Mouse (Mus musculus) lung, postnatal 0 days (tissue): ENCODE results near the gene Prrt3. TPM values are rescaled to one million over a fixed set of nuclear protein-coding genes. Genes with fewer than 3 reads are reported as not detected.

Source experiments
- ATAC-seq: fragments of 200-750 bp; cut with Nextera tagmentation; 2 replicates; pipeline ENCODE4 v1.8.0; 2017; ENCODE audit warnings: moderate library complexity
- DNase-seq: peaks from one replicate; pipeline ENCODE4 v3.0.0-alpha.2; 2016; ENCODE audit warnings: low spot score
- H3K27ac ChIP-seq: fragments of 300-500 bp; sonication (generic); 2 replicates; pipeline ENCODE4 v1.5.1; 2014; ENCODE audit warnings: antibody characterized with exemption, mild to moderate bottlenecking, low read length, mixed read lengths
- H3K27me3 ChIP-seq: fragments of 300-500 bp; sonication (generic); replicated peaks from 2 replicates; pipeline ENCODE4 v1.6.1; 2014; ENCODE audit warnings: low read length, mixed read lengths; ENCODE audit not compliant: insufficient read depth
- H3K36me3 ChIP-seq: fragments of 300-500 bp; sonication (generic); 2 replicates; pipeline ENCODE4 v1.6.1; 2014; ENCODE audit warnings: low read length, mixed read lengths; ENCODE audit not compliant: insufficient read depth
- H3K4me1 ChIP-seq: fragments of 300-500 bp; sonication (generic); 2 replicates; pipeline ENCODE4 v1.6.1; 2014; ENCODE audit warnings: antibody characterized with exemption, low read depth, low read length, mixed read lengths; ENCODE audit not compliant: insufficient read depth
- H3K4me2 ChIP-seq: fragments of 300-500 bp; sonication (generic); replicated peaks from 2 replicates; pipeline ENCODE4 v1.6.1; 2014; ENCODE audit warnings: low read depth, mild to moderate bottlenecking, low read length, moderate library complexity, mixed read lengths
- H3K4me3 ChIP-seq: fragments of 300-500 bp; sonication (generic); 2 replicates; pipeline ENCODE4 v1.5.1; 2014; ENCODE audit warnings: low read depth, low read length
- H3K9ac ChIP-seq: fragments of 300-500 bp; sonication (generic); replicated peaks from 2 replicates; pipeline ENCODE4 v1.6.1; 2014; ENCODE audit warnings: low read depth, mild to moderate bottlenecking
- H3K9me3 ChIP-seq: fragments of 300-500 bp; sonication (generic); 2 replicates; pipeline ENCODE4 v1.6.1; 2016; ENCODE audit warnings: low read length, mixed read lengths
- CTCF ChIP-seq: IDR thresholded peaks from 2 replicates; pipeline ENCODE4 v1.5.1; 2016; ENCODE audit warnings: antibody characterized with exemption, mild to moderate bottlenecking
- EP300 ChIP-seq: IDR thresholded peaks from 2 replicates; pipeline ENCODE4 v1.6.1; 2016; ENCODE audit warnings: antibody characterized with exemption, mild to moderate bottlenecking, control low read depth
- WGBS: fragments of 180-500 bp; shearing (Covaris S2); extraction: QIAGEN DNeasy Blood & Tissue Kit; methylation state at CpG from one replicate; pipeline ENCODE4 v1.1.7; 2014; 5-methylcytosine and 5-hydroxymethylcytosine counted together
- polyA plus RNA-seq: library from polyadenylated mRNA; unstranded; fragments of >200 nt; fragmentation: Nextera tagmentation; extraction: Ambion mirVana; gene quantifications from 2 replicates; pipeline ENCODE4 v1.2.1, GENCODE M21; 2015

The Prrt3 gene
- polyA plus RNA-seq, 1 experiment from 2014 or later = 0.30 TPM

GRCm38 (mm10) chr6:113523420-113523819 is 21.7 kb upstream of the Prrt3 start:
- Histone ChIP-seq H3K4me2 (no peak overlapping the region), H3K27ac (no peak overlapping the region), H3K4me3 (no peak overlapping the region), H3K9ac (no peak overlapping the region), H3K27me3 (no peaks in the 10 kb centered on the region), H3K4me1 (no peaks in the 10 kb centered on the region), H3K36me3 (peaks cover 35% of the 10 kb centered on the region), H3K9me3 (no peaks in the 10 kb centered on the region)
- TF ChIP-seq CTCF = no peak
- TF ChIP-seq EP300 = no peak
- ATAC-seq (no peak), DNase-seq (no peak)
- 67% methylated on average over 8 of the region's 8 CpGs for WGBS

- no peak for ATAC-seq
- DNase-seq = no peak
- Histone ChIP-seq H3K27ac (no peak overlapping the region), H3K4me3 (no peak overlapping the region), H3K4me1 (no peaks in the 10 kb centered on the region), H3K9me3 (no peaks in the 10 kb centered on the region), H3K27me3 (no peaks in the 10 kb centered on the region), H3K4me2 (no peak overlapping the region), H3K9ac (no peak overlapping the region), H3K36me3 (peaks cover 46% of the 10 kb centered on the region)
- TF ChIP-seq CTCF = no peak
- no peak for TF ChIP-seq EP300
- WGBS = 76% methylated on average over 1 of the region's 1 CpGs
These were observed 20.6 kb upstream of the Prrt3 start for GRCm38 (mm10) chr6:113522310-113522709.

GRCm38 (mm10) chr6:113517434-113518080 is 15.8 kb upstream of the Prrt3 start:
- Histone ChIP-seq H3K27ac (no peak overlapping the region), H3K9ac (no peak overlapping the region), H3K4me2 (no peak overlapping the region), H3K4me1 (no peaks in the 10 kb centered on the region), H3K4me3 (no peak overlapping the region), H3K36me3 (peaks cover 71% of the 10 kb centered on the region), H3K27me3 (no peaks in the 10 kb centered on the region), H3K9me3 (no peaks in the 10 kb centered on the region)
- TF ChIP-seq EP300 (no peak), CTCF (no peak)
- DNase-seq = no peak
- ATAC-seq = no peak
- 84% methylated on average over 8 of the region's 8 CpGs for WGBS

GRCm38 (mm10) chr6:113514600-113514999 is 12.9 kb upstream of the Prrt3 start:
- no peak for ATAC-seq
- Histone ChIP-seq H3K4me3 (no peak overlapping the region), H3K9ac (no peak overlapping the region), H3K27me3 (no peaks in the 10 kb centered on the region), H3K36me3 (peaks cover 51% of the 10 kb centered on the region), H3K4me1 (no peaks in the 10 kb centered on the region), H3K27ac (no peak overlapping the region), H3K9me3 (no peaks in the 10 kb centered on the region), H3K4me2 (no peak overlapping the region)
- DNase-seq = no peak
- WGBS = 94% methylated on average over 3 of the region's 3 CpGs
- TF ChIP-seq EP300 (no peak), CTCF (no peak)

- Histone ChIP-seq H3K27me3 (no peaks in the 10 kb centered on the region), H3K9me3 (no peaks in the 10 kb centered on the region), H3K36me3 (peaks cover 45% of the 10 kb centered on the region), H3K4me3 (no peak overlapping the region), H3K9ac (no peak overlapping the region), H3K4me2 (no peak overlapping the region), H3K27ac (no peak overlapping the region), H3K4me1 (no peaks in the 10 kb centered on the region)
- DNase-seq (no peak), ATAC-seq (no peak)
- no peak for TF ChIP-seq EP300
- TF ChIP-seq CTCF = no peak
- WGBS = 93% methylated on average over 6 of the region's 6 CpGs
These were observed 12.2 kb upstream of the Prrt3 start for GRCm38 (mm10) chr6:113513944-113514343.

- Histone ChIP-seq H3K27ac (no peak overlapping the region), H3K4me3 (no peak overlapping the region), H3K4me2 (no peak overlapping the region), H3K36me3 (peaks cover 6% of the 10 kb centered on the region; the same call in 1 of the 2 replicates), H3K9ac (no peak overlapping the region), H3K9me3 (no peaks in the 10 kb centered on the region), H3K4me1 (no peaks in the 10 kb centered on the region), H3K27me3 (no peaks in the 10 kb centered on the region)
- ATAC-seq (no peak), DNase-seq (no peak)
- WGBS = 48% methylated on average over 5 of the region's 5 CpGs
- TF ChIP-seq EP300 = no peak
- no peak for TF ChIP-seq CTCF
These were observed 7.2 kb upstream of the Prrt3 start for GRCm38 (mm10) chr6:113508947-113509280.
